Mouse (Mus musculus) limb, embryonic 11.5 days (tissue): ENCODE measurements around the gene H6pd. TPM values are rescaled to one million over a fixed set of nuclear protein-coding genes. Genes with fewer than 3 reads are reported as not detected.

Experiments used
- ATAC-seq: fragments of 200-750 bp; cut with Nextera tagmentation; 2 replicates; pipeline ENCODE4 v1.8.0; 2017; ENCODE audit warnings: low read depth; ENCODE audit not compliant: insufficient number of reproducible peaks, low FRiP score, low TSS enrichment
- DNase-seq: peaks from one replicate; pipeline ENCODE4 v3.0.0-alpha.2; 2015; ENCODE audit warnings: low spot score
- H3K27ac ChIP-seq: fragments of 300-500 bp; sonication (generic); replicated peaks from 2 replicates; pipeline ENCODE4 v1.5.1; 2014; ENCODE audit warnings: low read depth, mild to moderate bottlenecking, low read length
- H3K27me3 ChIP-seq: fragments of 300-500 bp; sonication (generic); 2 replicates; pipeline ENCODE4 v1.6.1; 2014; ENCODE audit warnings: mild to moderate bottlenecking, low read length, mixed read lengths; ENCODE audit not compliant: control insufficient read depth, insufficient read depth
- H3K36me3 ChIP-seq: fragments of 300-500 bp; sonication (generic); 2 replicates; pipeline ENCODE4 v1.6.1; 2014; ENCODE audit warnings: mild to moderate bottlenecking, low read length, moderate library complexity, mixed read lengths; ENCODE audit not compliant: control insufficient read depth, insufficient read depth
- H3K4me1 ChIP-seq: fragments of 300-500 bp; sonication (generic); 2 replicates; pipeline ENCODE4 v1.6.1; 2014; ENCODE audit warnings: low read length, mixed read lengths; ENCODE audit not compliant: control insufficient read depth, insufficient read depth
- H3K4me2 ChIP-seq: fragments of 300-500 bp; sonication (generic); 2 replicates; pipeline ENCODE4 v1.6.1; 2014; ENCODE audit warnings: low read depth, mild to moderate bottlenecking, moderate library complexity; ENCODE audit not compliant: severe bottlenecking
- H3K4me3 ChIP-seq: fragments of 300-500 bp; sonication (generic); 2 replicates; pipeline ENCODE4 v1.5.1; 2014; ENCODE audit warnings: low read depth, low read length
- H3K9ac ChIP-seq: fragments of 300-500 bp; sonication (generic); 2 replicates; pipeline ENCODE4 v1.6.1; 2014; ENCODE audit warnings: mild to moderate bottlenecking, low read length
- H3K9me3 ChIP-seq: fragments of 300-500 bp; sonication (generic); 2 replicates; pipeline ENCODE4 v1.6.1; 2016; ENCODE audit warnings: low read length; ENCODE audit not compliant: control insufficient read depth
- WGBS: fragments of 180-500 bp; shearing (Covaris S2); extraction: QIAGEN DNeasy Blood & Tissue Kit; methylation state at CpG from one replicate; pipeline ENCODE4 v1.1.7; 2014; 5-methylcytosine and 5-hydroxymethylcytosine counted together
- polyA plus RNA-seq: library from polyadenylated mRNA; unstranded; fragments of >200 nt; fragmentation: Nextera tagmentation; extraction: Ambion mirVana; gene quantifications from 2 replicates; pipeline ENCODE4 v1.2.1, GENCODE M21; 2014

H6pd gene
- polyA plus RNA-seq: 3.5 and 3.9 TPM in 2 replicates

GRCm38 (mm10) chr4:150008853-150009586 lies at the start of gene H6pd:
Gene H6pd, minus strand, starts transcription at chr4:150009023.
- DNase-seq (peak; percentile 91), ATAC-seq (peak; percentile 85)
- peak within 1 kb of the TSS; percentile 63 for H3K4me3 ChIP-seq
- H3K36me3 ChIP-seq: no peaks in the 10 kb centered on the region
- peak within 1 kb of the TSS; percentile 90 for H3K27ac ChIP-seq
- H3K27me3 ChIP-seq: no peaks in the 10 kb centered on the region
- H3K4me1 ChIP-seq: no peaks in the 10 kb centered on the region
- peak within 1 kb of the TSS; percentile 87 for H3K9ac ChIP-seq
- 5% methylated on average over 52 of the region's 52 CpGs for WGBS
- H3K9me3 ChIP-seq: no peaks in the 10 kb centered on the region
- H3K4me2 ChIP-seq: peak within 1 kb of the TSS; percentile 70

- Histone ChIP-seq H3K4me1 (peaks cover 6% of the 10 kb centered on the region), H3K27ac (no peak overlapping the region), H3K9ac (no peak overlapping the region), H3K4me3 (no peak overlapping the region), H3K36me3 (no peaks in the 10 kb centered on the region), H3K9me3 (no peaks in the 10 kb centered on the region), H3K27me3 (no peaks in the 10 kb centered on the region), H3K4me2 (no peak overlapping the region)
- no peak for ATAC-seq
- WGBS: 92% methylated on average over 12 of the region's 12 CpGs
- no peak for DNase-seq
Observed at GRCm38 (mm10) chr4:150057722-150058121, 48.9 kb upstream of the H6pd start.

- no peak overlapping the region for H3K9ac ChIP-seq
- WGBS: 90% methylated on average over 7 of the region's 7 CpGs
- no peaks in the 10 kb centered on the region for H3K9me3 ChIP-seq
- peaks cover 6% of the 10 kb centered on the region for H3K4me1 ChIP-seq
- no peak for DNase-seq
- no peak overlapping the region for H3K4me2 ChIP-seq
- no peak overlapping the region for H3K27ac ChIP-seq
- H3K4me3 ChIP-seq: no peak overlapping the region
- no peaks in the 10 kb centered on the region for H3K27me3 ChIP-seq
- no peaks in the 10 kb centered on the region for H3K36me3 ChIP-seq
- no peak for ATAC-seq
Observed at GRCm38 (mm10) chr4:150056171-150056570, 47.3 kb upstream of the H6pd start.

GRCm38 (mm10) chr4:150052380-150052779 lies 43.6 kb upstream of the H6pd start:
- WGBS: 94% methylated on average over 3 of the region's 3 CpGs
- H3K4me3 ChIP-seq: no peak overlapping the region
- peaks cover 14% of the 10 kb centered on the region for H3K4me1 ChIP-seq
- H3K9me3 ChIP-seq: no peaks in the 10 kb centered on the region
- H3K9ac ChIP-seq: no peak overlapping the region
- no peaks in the 10 kb centered on the region for H3K36me3 ChIP-seq
- ATAC-seq (no peak), DNase-seq (no peak)
- no peak overlapping the region for H3K4me2 ChIP-seq
- peaks cover 24% of the 10 kb centered on the region for H3K27me3 ChIP-seq
- no peak overlapping the region for H3K27ac ChIP-seq

- no peaks in the 10 kb centered on the region for H3K9me3 ChIP-seq
- H3K4me3 ChIP-seq: no peak overlapping the region
- ATAC-seq (no peak), DNase-seq (no peak)
- peaks cover 14% of the 10 kb centered on the region for H3K4me1 ChIP-seq
- WGBS: 72% methylated on average over 8 of the region's 8 CpGs
- H3K9ac ChIP-seq: no peak overlapping the region
- no peak overlapping the region for H3K4me2 ChIP-seq
- H3K36me3 ChIP-seq: no peaks in the 10 kb centered on the region
- peaks cover 27% of the 10 kb centered on the region for H3K27me3 ChIP-seq
- no peak overlapping the region for H3K27ac ChIP-seq
Observed at GRCm38 (mm10) chr4:150051514-150051913, 42.7 kb upstream of the H6pd start.

- H3K9ac ChIP-seq: no peak overlapping the region
- WGBS: 22% methylated on average over 13 of the region's 13 CpGs
- H3K4me3 ChIP-seq: no peak overlapping the region
- no peaks in the 10 kb centered on the region for H3K36me3 ChIP-seq
- H3K9me3 ChIP-seq: no peaks in the 10 kb centered on the region
- no peak overlapping the region for H3K27ac ChIP-seq
- DNase-seq (no peak), ATAC-seq (no peak)
- H3K27me3 ChIP-seq: peaks cover 28% of the 10 kb centered on the region
- H3K4me2 ChIP-seq: no peak overlapping the region
- H3K4me1 ChIP-seq: peaks cover 14% of the 10 kb centered on the region
Observed at GRCm38 (mm10) chr4:150049564-150050226, 40.9 kb upstream of the H6pd start.

GRCm38 (mm10) chr4:150049157-150049513 lies 40.3 kb upstream of the H6pd start:
- Histone ChIP-seq H3K9ac (no peak overlapping the region; the same call in 1 of the 2 replicates), H3K9me3 (no peaks in the 10 kb centered on the region), H3K4me1 (peaks cover 14% of the 10 kb centered on the region), H3K27ac (no peak overlapping the region), H3K4me3 (peak overlapping the region; percentile 43), H3K27me3 (peaks cover 28% of the 10 kb centered on the region), H3K36me3 (no peaks in the 10 kb centered on the region), H3K4me2 (peak overlapping the region; percentile 92)
- 11% methylated on average over 15 of the region's 15 CpGs for WGBS
- DNase-seq (no peak), ATAC-seq (no peak)

- peak overlapping the region; percentile 43 for H3K9ac ChIP-seq
- peaks cover 28% of the 10 kb centered on the region for H3K27me3 ChIP-seq
- DNase-seq (peak; percentile 67), ATAC-seq (no peak)
- H3K4me2 ChIP-seq: peak overlapping the region; percentile 92
- WGBS: 1% methylated on average over 49 of the region's 49 CpGs
- peaks cover 14% of the 10 kb centered on the region for H3K4me1 ChIP-seq
- H3K27ac ChIP-seq: no peak overlapping the region
- H3K9me3 ChIP-seq: no peaks in the 10 kb centered on the region
- peak overlapping the region; percentile 43 for H3K4me3 ChIP-seq
- H3K36me3 ChIP-seq: no peaks in the 10 kb centered on the region
Observed at GRCm38 (mm10) chr4:150048478-150049156, 39.8 kb upstream of the H6pd start.
